Mouse (Mus musculus) telencephalon, adult 2 months (tissue): ENCODE results near the gene Tmem28.
A peak's percentile ranks its signal among the peaks of the same experiment; 100 is the strongest.

Experiments used
- DNase-seq: peaks from one replicate; pipeline ENCODE4 v3.0.0-alpha.2; 2011; ENCODE audit warnings: low read depth, low spot score

Gene Tmem28

DNA sequence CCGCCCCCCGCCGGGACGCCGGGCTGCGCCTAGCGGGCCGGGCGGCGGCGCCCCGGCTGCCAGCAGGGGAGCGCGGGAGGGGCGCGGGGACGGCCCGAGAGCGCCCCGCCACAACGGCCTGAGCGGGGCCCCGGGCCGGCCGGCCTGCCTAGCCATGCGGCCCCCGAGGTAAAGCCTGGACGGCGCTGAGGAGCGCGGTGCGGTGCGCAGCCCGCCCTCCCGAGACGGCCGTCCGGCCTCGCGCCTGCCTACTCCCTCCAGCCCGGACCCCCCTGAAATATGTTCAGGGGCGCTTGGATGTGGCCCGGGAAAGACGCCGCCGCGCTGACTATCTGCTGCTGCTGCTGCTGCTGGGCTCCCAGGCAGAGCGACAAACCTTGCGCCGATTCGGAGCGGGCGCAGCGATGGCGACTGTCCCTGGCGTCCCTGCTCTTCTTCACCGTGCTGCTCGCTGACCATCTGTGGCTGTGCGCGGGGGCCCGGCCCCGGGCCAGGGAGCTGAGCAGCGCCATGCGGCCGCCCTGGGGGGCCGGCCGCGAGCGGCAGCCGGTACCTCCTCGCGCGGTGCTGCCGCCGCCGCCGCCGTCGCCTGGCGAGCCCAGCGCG, at the start of gene Tmem28:
TSS of gene Tmem28 (plus strand) at position 232 of the 606 bp plus-strand sequence.
- DNase-seq = no peak

DNA sequence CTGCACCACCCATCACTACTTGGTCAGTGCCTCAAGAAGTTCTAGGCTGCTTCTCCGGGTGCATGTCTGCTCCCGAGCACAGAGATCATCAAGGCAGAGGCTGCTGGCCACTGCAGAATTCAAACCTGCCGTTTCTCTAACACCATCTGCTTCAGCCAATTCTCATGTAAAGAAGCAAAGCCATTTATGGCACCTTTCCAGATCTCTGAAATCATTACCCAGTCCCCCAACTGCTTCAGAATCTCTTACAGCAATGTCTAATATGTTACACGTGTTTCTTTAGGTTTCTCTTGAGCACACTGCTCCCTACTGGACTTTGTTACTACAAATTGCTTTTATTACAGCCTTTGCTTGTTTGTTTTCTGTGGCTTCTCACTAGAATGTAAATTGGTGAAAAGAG, 40.5 kb upstream of the Tmem28 start:
- DNase-seq = no peak

DNA sequence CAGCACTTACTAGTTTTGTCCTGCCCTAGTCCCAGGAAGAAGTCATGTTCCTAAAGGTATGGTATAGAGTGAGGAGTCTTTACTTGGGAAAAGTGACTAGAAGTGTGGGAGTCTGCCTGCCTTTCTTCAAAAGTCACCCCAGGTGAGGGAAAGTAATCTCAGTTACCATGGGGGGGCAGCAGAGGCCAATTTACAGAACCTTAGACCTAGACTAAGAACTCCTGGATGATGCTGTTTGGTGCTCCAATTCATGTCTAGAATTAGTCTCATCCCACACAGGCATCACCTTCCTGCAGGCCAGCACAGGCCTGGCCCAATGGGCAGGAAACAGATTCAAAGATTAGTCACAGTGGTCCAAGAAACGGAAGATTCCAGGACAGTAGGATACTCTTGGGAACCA, 12.4 kb upstream of the Tmem28 start:
- DNase-seq = no peak

DNA sequence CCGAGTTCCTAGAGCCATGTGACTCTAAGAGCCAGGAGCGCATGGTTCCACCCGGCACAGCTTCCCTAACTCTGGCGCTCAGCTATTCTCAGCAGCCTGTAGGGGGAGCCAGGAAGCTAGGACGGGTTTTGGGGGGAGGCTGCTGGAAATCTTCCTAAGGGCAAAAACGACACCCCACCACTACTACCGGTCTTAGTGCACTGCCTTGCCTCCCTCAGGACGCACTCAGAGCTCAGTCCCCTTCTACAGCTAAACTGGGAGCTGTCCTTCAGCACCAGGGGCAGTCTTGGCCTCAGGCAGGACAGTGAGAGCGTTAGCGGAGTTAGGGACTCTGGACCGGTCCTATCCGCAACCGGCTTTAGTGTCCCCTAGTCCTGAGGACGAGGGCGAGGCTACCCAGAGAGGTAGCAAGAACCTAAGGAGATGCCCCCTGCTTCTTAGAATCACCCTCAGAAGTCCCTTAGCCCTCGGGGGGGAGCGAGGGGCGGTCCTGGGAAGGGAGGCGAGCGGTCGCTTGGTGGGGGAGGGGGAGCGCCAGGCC, 1.4 kb upstream of the Tmem28 start:
- DNase-seq = peak; percentile 51

DNA sequence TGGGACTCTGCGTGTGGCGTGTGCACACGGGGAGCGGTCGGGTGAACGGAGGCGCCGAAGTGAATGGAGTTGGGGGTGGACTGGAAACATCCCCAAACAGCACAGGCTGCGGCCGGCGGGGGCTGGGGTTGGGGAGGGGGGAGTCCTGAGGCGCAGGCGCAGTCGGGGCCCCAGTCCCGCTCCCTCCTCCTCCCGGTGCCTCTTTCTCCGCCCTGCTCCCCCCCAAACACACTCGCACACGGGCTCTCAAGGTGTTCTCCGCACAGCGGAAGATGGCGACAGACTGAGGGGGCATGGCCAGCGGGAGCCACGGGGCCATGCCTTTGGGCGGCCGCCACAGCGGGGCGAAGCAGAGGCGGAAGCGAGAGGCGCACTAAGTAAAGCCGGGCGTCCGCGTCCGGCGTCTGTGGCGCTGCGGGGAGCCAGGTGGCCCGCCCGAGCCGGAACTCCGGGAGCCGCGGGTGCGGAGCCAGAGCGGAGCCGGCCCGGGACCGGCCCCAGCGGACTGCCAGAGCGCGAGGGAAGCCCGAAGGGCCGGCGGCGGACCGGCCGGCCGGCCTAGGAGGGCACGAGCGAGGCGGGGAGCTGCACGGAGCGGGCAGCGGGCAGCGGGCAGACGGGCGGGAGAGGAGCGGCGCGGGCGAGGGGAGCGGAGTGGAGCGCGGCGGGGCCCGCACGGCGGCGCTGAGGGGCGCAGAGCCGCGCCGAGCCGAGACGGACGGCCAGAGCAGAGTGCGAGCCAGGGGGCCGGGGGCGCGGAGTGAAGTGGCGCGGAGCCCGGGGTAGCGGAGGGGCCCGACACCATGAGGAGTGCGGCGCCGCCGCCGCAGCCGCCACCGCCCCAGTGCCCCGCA, 658 bp upstream of the Tmem28 start:
- peak; percentile 40 for DNase-seq

DNA sequence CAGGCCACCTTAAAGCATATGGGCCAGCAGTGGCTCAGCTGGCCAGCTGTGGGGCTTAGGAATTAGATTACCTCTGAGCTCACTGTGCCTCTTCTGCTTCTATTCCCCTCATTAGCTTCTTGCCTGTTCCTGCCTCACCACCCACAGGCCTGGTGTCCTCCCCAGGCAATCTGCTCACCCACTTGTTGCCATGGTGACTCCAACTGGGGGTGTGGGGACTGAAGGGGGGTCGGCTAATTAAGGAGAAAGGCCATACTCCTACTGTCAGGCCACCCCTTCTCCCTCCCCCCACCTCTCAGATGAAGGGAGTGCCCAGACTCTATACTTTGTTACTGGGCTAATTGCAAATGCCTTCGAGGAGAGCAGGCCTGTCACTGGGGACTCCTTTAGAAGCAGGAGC, 21.3 kb downstream of the Tmem28 start:
- no peak for DNase-seq

DNA sequence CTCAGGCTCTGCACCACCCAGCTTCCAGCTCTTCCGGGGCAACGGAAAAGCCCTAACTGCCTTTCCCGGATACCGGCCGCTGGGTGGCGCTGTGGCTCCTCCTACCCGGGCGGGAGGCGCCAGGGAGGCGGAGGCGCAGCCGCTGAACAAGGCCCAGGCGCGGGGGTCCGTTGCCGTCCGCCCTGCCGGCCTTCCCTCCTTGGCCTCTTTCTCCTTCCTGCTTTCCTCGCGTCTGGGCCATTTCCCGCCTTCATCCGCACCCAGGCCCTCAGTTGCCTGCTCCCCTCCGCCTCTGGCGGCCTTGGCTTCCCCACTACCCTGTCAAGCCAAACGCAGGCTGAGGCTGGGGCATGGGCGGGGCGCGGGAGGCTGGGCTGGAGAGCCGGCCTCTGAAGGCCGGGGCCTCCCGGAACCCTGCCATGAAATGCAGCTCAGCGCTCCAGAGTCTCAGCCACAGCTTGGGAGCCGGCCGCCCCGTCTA, 32.5 kb downstream of the Tmem28 start:
- no peak for DNase-seq

DNA sequence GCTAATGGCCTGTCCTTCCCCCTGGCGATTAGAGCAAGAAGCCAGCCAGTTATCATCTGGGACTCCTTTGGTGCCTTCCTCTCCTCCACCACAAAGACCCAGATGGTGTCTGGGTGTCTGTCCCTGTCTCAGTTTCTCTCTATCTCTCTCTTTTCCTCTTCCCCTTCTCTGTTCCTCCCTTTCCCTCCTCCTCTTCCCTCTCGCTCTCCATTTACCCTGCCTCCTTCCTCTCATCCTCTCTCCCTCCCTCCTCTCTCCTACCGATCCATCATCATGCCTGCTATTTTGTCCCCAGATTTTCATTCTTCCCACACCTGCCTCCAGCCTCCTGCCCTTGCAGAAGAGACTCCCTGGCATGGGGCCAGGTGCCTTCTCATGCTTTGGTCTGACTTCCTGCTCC, 33.0 kb downstream of the Tmem28 start:
- no peak for DNase-seq

DNA sequence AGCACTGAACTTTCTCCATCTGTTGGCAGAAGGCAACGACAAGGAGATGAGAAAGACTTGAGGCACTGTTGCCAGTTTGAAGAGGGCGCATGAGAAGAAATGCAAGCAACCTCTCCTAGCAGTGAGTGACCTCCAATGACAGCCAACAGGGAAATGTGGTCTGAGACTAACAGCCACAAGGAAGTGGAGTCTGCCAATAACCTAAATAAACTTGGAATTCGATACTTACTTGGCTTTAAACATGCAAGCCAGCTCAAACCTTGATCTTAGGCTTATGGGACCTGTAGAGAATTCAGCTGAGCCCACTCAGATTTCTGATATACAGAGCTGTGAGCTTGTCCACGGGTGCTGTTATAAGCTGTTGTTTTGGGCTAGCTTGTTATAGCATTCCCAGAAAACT, 51.4 kb downstream of the Tmem28 start:
- DNase-seq = no peak

DNA sequence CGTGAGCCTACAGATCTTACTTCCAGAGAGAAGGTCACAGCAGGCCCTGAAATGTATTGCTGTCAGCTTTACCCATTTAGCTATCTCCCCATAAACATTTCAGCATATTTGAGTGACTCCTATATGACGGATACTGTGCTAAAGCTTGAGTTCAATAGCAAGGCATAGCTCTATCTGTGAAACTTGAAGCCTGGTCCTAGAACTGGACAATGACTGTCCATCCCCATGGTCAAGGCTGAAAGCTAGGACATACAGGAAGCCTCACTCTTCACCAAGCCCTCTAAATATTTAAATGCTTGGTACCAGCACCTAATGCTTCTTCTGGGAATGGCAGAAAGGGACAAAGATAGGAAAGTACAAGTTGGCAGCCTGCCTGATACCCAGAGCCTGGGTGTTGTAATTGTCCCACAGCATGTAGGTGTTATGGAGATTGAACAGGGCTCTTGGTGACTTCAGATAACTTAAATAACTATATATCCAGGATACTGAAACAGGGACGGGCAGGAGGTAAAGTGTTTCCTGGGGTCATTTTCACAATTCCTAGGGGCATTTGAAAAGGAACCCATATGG, 51.9 kb downstream of the Tmem28 start:
- DNase-seq = no peak

DNA sequence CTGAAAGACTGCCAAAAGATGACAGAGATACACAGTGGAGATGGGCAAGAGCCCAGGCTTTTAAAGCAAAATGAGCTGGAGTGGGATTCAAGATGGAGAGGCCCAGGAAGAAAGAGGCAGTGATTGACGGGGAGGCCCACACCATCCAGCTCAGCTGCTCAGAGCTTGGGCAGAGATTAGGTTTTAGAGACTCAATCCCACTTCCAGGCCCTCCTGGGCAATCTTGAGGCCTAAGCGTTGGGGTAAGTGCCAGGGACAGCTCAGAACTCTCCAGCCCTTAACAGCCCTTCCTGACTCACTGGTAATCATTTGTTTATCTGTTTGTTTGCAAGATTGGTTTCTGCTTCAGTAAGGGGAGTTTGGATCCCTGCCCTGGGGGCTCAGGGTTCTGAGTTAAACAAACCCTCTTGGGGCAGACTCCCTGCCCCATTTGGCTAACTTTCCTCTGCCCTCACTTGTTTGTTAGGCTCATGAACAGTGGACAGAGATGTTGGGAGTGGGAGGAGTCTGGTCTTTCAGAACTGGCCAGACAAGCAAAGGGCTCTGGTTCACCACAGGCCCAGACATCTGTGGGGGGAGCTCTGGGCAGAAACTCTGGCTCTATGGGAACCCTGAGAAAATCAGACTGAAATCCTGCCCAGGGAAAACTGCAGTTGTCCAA, 52.6 kb downstream of the Tmem28 start:
- DNase-seq = no peak

DNA sequence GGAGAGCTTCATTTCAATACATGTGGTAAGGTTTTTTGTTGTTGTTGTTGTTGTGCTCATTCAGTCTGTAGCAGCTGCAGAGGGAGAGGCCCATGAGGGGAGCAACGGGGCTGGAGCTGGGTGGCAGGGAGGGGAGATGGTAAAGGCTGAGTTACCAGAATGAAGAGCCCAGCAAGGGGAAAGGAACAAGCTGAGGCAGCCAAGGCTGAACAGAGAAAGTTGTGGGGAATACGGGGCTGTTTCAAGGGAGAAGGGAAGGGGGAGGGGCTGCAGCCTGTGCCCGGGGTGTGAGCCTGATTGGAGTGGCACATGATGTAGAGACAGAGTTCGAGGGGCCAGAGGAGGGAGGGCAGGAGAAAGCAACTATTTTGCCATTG, 53.1 kb downstream of the Tmem28 start:
- DNase-seq = no peak

DNA sequence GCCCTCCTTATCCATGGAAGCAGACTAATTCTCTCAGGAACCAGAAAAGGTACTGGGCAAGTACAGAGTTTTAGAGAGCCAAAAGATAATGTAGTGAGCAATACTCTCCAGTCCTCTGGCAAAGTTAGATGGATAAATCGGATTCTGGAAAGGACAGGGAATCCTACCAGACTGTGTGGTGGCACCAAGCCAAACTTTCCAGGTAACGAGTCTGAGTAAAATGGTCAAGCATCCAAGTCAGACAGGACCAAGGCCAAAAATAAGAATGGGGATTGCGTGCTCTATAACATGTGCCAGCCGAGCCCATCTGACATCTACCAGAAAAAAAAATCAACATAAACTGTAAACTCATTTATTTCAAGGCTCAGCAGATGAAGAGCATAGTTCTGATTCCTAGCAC, 56.0 kb downstream of the Tmem28 start:
- no peak for DNase-seq

DNA sequence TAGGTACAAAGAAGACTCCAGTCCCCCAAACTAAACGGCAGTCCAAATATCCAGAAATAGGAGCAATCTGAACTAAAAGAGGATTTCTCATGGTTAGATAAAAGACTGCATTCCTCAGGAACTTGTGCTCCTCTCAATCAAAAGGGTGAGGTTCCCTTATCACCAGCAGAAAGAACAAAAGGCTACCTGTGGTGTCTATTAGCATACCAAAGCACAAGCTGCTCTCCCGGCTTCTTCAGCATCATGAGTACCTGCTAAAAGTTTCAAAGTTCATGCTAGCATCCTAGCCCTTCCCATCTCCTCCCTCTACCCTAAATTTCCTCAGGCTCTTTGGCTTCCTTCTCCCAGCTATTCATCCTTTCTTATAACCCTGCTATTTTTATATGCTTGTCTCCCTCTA, 62.6 kb downstream of the Tmem28 start:
- no peak for DNase-seq
